Mouse (Mus musculus): Measurements from ENCODE around the gene Ssrp1. TPM values are rescaled to one million over a fixed set of nuclear protein-coding genes. Genes with fewer than 3 reads are reported as not detected.

Gene Ssrp1
- polyA plus RNA-seq, 1 experiment from 2014 or later: 165 TPM

DNA sequence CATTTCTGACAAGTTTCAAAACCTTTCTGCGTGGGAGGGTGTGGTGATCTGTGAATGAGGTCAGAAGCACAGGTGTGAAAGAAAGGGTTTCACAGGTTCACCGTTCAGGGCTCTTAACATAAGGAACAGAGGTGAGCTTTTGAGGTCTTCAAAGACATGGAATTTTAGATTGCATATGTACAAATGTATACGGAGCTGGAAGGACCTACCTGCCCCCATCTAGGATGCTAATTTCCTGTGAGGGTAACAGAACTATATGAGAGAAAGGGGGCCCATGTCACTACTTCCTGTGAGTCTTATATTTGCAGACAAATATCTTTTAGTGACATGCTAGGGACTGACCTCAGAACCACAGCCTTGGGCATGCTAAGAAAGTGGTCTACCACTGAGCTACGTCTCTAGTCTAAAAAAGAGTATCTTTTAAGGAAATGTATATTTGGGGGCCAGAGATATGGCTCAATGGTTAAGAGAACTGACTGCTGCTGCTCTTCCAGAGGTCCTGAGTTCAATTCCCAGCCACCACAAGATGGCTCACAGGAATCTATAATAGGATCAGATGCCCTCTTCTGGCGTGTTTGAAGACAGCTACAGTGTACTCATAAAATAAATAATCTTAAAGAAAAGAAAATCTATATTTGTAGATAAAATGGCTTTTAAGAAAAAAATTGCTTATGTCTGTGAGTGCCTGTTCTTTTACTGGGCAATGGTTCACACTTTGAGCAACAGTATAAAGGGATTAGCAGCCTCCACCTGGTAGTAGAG is 23.0 kb upstream of the Ssrp1 start:
- 0 out of 2 replicates have a peak overlapping the region, but pooled peaks have one; percentile 11 for H3K27ac ChIP-seq (replicated peaks)
- no peaks in the 10 kb centered on the region for H3K27me3 ChIP-seq
- H3K4me3 ChIP-seq: no peak overlapping the region
- no peaks in the 10 kb centered on the region for H3K36me3 ChIP-seq
- WGBS: 87% methylated on average over 5 of the region's 5 CpGs
- no peak overlapping the region for H3K4me2 ChIP-seq
- no peak overlapping the region for H3K9ac ChIP-seq
- peaks cover 17% of the 10 kb centered on the region for H3K4me1 ChIP-seq (replicated peaks)
- no peak for ATAC-seq (ENCODE audit: low read depth)
- H3K9me3 ChIP-seq: no peaks in the 10 kb centered on the region

DNA sequence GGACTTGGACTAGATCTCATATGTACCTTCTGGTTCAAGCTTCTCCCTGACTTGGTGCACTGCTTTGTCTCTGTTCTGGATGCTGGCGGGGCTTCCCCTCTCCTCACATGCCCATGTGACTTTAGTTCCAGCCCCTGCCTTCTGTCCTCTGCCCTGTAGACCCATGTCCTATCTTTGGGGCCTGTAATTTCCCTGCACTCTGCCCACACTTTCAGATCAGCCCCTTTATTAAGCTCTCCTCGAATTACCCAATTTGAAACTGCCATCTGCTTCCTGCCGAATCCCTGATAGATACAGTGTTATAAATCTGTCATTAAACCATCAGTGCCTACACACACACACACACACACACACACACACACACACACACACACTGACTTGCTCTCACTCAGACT is 22.4 kb upstream of the Ssrp1 start:
- peaks cover 17% of the 10 kb centered on the region for H3K4me1 ChIP-seq (replicated peaks)
- 0 out of 2 replicates have a peak overlapping the region, but pooled peaks have one; percentile 11 for H3K27ac ChIP-seq (replicated peaks)
- H3K27me3 ChIP-seq: no peaks in the 10 kb centered on the region
- H3K4me3 ChIP-seq: no peak overlapping the region
- whole genome bisulfite sequencing: 36% methylated on average over 3 of the region's 3 CpGs
- H3K9ac ChIP-seq: no peak overlapping the region
- no peaks in the 10 kb centered on the region for H3K9me3 ChIP-seq
- ATAC-seq (ENCODE audit: low read depth): peak; percentile 47; the same call in 1 of the 2 replicates
- H3K36me3 ChIP-seq: no peaks in the 10 kb centered on the region
- H3K4me2 ChIP-seq: no peak overlapping the region

DNA sequence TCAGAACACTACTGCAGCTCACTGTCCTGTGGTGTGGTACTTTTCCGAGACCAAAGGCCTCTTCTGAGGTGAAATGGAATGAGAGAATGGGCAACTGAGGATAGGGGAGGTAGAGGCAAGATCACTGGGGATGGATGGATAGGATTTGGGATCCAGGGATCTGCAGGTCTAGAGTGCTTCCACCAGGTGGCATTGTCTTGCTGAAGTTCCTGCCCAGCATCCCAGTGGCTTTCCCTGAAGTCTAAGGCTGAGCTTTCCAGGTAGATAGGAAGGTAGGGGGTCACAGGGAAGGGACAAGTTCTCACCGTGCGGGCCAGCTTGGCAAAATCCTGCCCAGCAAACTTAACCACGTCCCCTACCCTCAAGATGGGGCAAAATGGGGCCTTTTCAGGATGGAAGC is 15.0 kb upstream of the Ssrp1 start:
- Histone ChIP-seq H3K9ac (no peak overlapping the region), H3K27ac (replicated peaks) (no peak overlapping the region), H3K9me3 (no peaks in the 10 kb centered on the region), H3K4me2 (no peak overlapping the region), H3K4me1 (replicated peaks) (no peaks in the 10 kb centered on the region), H3K36me3 (no peaks in the 10 kb centered on the region), H3K27me3 (no peaks in the 10 kb centered on the region), H3K4me3 (no peak overlapping the region)
- no peak for ATAC-seq (ENCODE audit: low read depth)
- WGBS: 30% methylated on average over 4 of the region's 4 CpGs

DNA sequence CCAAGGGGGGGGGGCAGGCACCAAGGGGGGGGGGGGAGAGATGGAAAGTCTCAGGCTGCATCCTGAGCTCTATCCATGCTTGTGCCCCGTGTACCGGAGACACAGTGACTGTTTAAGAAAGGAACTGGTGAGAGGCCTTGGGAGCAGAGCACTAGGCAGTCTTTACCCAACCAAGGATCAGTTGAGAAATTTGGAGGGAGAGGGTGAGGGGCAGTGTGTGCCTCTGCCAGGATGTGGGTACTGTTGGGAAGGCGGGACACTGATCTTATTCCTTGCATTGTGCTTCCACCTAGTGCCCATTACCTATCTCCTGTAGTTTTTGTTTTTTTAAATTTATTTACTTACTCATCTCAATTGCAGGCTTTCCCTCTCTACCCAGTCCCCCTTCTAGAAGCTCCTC is 10.9 kb upstream of the Ssrp1 start:
- Histone ChIP-seq H3K4me1 (replicated peaks) (no peaks in the 10 kb centered on the region), H3K4me2 (no peak overlapping the region), H3K27me3 (no peaks in the 10 kb centered on the region), H3K9ac (no peak overlapping the region), H3K36me3 (no peaks in the 10 kb centered on the region), H3K4me3 (no peak overlapping the region), H3K27ac (replicated peaks) (no peak overlapping the region), H3K9me3 (no peaks in the 10 kb centered on the region)
- whole genome bisulfite sequencing: 87% methylated on average over 3 of the region's 3 CpGs
- ATAC-seq (ENCODE audit: low read depth): no peak

DNA sequence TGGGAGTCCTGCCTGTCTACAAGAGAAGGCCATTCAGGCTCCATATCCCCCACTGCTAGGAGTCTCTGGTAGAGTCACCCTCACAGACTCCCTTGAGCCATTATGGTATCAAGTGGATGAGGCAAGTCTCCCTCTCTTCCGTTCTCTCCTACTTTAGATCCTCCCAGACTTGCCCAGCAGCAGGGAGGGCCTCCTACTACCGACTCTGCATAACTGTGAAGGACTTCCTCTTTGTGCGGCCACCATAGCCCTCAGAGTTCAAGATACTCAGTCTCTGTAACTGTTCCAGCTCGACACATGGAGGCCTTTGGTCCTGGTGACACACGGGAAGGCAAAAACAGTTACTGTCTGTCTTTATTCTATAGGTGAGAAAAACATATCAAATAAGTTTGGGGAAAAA is 9.8 kb upstream of the Ssrp1 start:
- no peak overlapping the region for H3K4me2 ChIP-seq
- no peaks in the 10 kb centered on the region for H3K36me3 ChIP-seq
- H3K4me3 ChIP-seq: no peak overlapping the region
- WGBS: 80% methylated on average over 5 of the region's 5 CpGs
- H3K9me3 ChIP-seq: no peaks in the 10 kb centered on the region
- no peak for ATAC-seq (ENCODE audit: low read depth)
- no peaks in the 10 kb centered on the region for H3K4me1 ChIP-seq (replicated peaks)
- H3K27ac ChIP-seq (replicated peaks): no peak overlapping the region
- H3K27me3 ChIP-seq: no peaks in the 10 kb centered on the region
- no peak overlapping the region for H3K9ac ChIP-seq

DNA sequence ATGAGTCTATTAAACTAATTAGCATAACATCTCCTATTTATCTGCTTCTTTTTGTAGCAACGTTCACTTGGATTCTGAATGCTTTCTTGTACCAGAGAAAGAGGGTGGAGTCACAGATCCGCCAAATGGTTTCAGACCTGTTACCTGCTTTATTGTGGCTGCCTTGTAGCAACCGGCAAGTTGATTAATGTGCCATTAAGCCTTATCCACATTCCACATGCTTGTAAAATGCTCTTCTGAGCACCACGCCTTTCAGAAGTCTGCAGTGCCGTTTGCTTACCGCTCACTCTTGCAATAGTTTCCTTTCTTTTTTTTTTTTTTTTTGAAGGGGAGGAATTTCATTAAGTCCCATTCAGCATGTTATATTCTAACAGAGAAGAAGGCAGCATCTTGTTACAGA is 7.1 kb upstream of the Ssrp1 start:
- no peak overlapping the region for H3K4me2 ChIP-seq
- no peak overlapping the region for H3K9ac ChIP-seq
- H3K36me3 ChIP-seq: no peaks in the 10 kb centered on the region
- H3K27me3 ChIP-seq: no peaks in the 10 kb centered on the region
- 37% methylated on average over 6 of the region's 6 CpGs for WGBS
- H3K4me3 ChIP-seq: no peak overlapping the region
- no peak overlapping the region for H3K27ac ChIP-seq (replicated peaks)
- H3K4me1 ChIP-seq (replicated peaks): no peaks in the 10 kb centered on the region
- no peaks in the 10 kb centered on the region for H3K9me3 ChIP-seq
- no peak for ATAC-seq (ENCODE audit: low read depth)

DNA sequence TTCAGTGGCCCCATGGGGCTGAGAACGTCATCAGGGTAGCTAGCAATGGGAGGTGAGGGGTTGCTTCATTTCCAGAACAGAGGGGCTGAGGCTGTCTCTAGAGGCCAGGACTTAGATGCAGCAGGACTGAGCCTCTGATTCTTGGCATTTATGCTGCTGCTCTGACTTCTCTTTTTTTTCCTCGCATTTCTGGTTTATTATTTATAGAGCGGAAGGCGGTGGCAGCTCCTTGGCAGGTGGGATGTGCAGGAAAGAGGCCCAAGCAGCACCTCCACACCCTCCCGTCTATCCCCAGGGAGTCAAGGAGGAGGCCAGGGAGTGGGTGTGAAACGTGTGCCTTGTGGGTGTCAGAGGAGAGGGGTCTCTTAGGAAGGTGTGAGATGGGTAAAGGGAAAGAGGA is 6.0 kb upstream of the Ssrp1 start:
- peaks cover under 1% of the 10 kb centered on the region; the same call in 1 of the 2 replicates for H3K4me1 ChIP-seq (replicated peaks)
- no peak overlapping the region for H3K4me3 ChIP-seq
- no peak for ATAC-seq (ENCODE audit: low read depth)
- WGBS: 65% methylated on average over 6 of the region's 6 CpGs
- no peaks in the 10 kb centered on the region for H3K36me3 ChIP-seq
- H3K4me2 ChIP-seq: no peak overlapping the region
- no peaks in the 10 kb centered on the region for H3K9me3 ChIP-seq
- H3K27ac ChIP-seq (replicated peaks): no peak overlapping the region
- H3K9ac ChIP-seq: no peak overlapping the region
- no peaks in the 10 kb centered on the region for H3K27me3 ChIP-seq

DNA sequence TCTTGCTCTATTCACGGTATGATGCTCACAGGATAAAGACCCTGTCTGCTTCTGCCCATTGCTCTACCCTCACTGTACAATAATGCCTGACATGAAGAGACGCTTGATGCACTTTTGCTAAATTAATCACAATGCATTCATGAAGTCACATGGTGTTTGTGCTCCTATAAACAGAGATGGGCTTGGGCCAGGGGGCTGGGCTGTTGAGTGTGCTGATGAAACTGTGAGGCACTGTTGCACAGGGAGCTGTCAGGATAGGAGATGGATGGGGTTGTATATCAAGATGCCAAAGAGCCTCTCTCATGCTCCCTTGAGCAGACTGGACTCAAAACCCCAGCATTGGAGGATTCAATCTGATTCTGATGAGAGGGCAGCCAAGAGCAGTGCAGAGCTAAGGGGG is 3.9 kb upstream of the Ssrp1 start:
- Histone ChIP-seq H3K27me3 (no peaks in the 10 kb centered on the region), H3K4me1 (replicated peaks) (peaks cover 13% of the 10 kb centered on the region), H3K9ac (no peak overlapping the region), H3K4me2 (peak overlapping the region; percentile 30), H3K27ac (replicated peaks) (no peak overlapping the region), H3K9me3 (no peaks in the 10 kb centered on the region), H3K4me3 (peak overlapping the region; percentile 21; the same call in 1 of the 2 replicates), H3K36me3 (no peaks in the 10 kb centered on the region)
- no peak for ATAC-seq (ENCODE audit: low read depth)
- WGBS: 80% methylated on average over 2 of the region's 2 CpGs

DNA sequence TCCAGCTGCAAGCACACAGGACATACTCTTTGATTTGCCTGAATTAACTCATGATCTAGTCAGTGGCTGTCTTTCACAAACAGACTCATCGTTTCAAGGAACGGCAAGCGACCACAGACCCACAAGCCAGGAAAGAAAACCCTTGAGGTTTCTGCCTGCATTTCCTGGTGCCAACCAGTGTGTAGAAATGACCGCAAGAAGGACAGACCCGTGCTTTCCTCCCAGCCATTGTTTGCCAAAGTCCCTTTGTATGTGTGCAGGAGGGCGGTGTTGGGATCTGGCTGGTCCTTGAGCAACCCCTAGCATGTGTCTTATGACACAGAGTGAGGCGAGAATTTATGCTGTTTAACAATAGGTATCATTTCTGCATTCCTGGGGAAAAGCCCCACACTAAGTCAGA is 2.9 kb upstream of the Ssrp1 start:
- Histone ChIP-seq H3K9ac (peak overlapping the region; percentile 41; the same call in 1 of the 2 replicates), H3K27me3 (no peaks in the 10 kb centered on the region), H3K36me3 (peaks cover under 1% of the 10 kb centered on the region; the same call in 1 of the 2 replicates), H3K27ac (replicated peaks) (no peak overlapping the region), H3K9me3 (no peaks in the 10 kb centered on the region), H3K4me3 (peak overlapping the region; percentile 21), H3K4me1 (replicated peaks) (peaks cover 19% of the 10 kb centered on the region), H3K4me2 (peak overlapping the region; percentile 30)
- 84% methylated on average over 7 of the region's 7 CpGs for WGBS
- ATAC-seq (ENCODE audit: low read depth): no peak

DNA sequence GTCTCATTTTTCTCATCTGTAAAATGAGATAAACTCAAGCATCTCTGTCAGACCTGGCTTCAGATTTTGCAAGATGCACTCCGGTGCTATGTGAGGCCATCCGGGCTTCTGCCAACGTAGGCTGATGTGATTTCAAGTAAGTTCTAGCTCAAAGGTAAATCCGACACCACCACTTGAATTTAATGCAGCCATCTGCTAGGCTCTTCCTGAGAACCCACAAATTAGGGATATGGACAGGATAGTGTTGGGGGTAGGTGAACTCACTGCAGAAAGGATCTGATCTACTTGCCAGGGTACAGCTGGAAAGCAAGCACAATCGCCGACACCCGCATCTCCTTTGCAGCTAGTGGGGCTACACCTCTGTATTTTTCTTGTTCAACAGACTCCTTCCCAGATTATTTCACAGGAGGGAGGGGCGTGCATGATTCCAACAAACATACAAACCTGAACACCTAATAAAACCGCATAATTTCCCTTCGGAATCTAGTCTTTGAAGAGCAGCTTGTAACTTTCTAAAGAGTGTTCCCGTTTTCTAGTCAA is 457 bp upstream of the Ssrp1 start:
- peak; percentile 51 for ATAC-seq (ENCODE audit: low read depth)

DNA sequence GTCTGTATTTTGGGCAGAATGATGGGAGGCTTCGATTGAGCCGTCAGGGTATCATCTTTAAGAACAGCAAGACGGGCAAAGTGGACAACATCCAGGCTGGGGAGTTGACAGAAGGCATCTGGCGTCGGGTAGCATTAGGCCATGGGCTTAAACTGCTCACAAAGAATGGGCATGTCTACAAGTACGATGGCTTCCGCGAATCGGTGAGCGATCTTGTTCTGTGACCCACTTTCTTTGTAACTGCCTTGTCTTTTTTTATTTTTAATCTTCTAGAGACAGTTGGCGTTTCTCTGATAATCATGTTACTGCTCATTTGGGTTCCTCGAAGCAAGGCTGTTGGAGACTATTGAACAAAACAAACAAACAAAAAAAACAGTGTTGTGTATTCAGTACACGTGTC is 1.3 kb downstream of the Ssrp1 start:
- WGBS: 89% methylated on average over 13 of the region's 13 CpGs
- peaks cover 42% of the 10 kb centered on the region for H3K36me3 ChIP-seq
- H3K4me3 ChIP-seq: peak overlapping the region; percentile 75
- no peaks in the 10 kb centered on the region for H3K9me3 ChIP-seq
- no peaks in the 10 kb centered on the region for H3K27me3 ChIP-seq
- no peak for ATAC-seq (ENCODE audit: low read depth)
- H3K4me1 ChIP-seq (replicated peaks): peaks cover 19% of the 10 kb centered on the region
- H3K9ac ChIP-seq: peak overlapping the region; percentile 92
- peak overlapping the region; percentile 91 for H3K4me2 ChIP-seq
- H3K27ac ChIP-seq (replicated peaks): no peak overlapping the region; the same call in 1 of the 2 replicates

More for the DNA sequence above, 457 bp upstream of the Ssrp1 start:
- Histone ChIP-seq H3K9ac (peak overlapping the region; percentile 92), H3K4me2 (peak overlapping the region; percentile 68), H3K9me3 (no peaks in the 10 kb centered on the region), H3K27ac (replicated peaks) (peak overlapping the region; percentile 83), H3K36me3 (peaks cover 24% of the 10 kb centered on the region), H3K27me3 (no peaks in the 10 kb centered on the region), H3K4me3 (peak overlapping the region; percentile 75), H3K4me1 (replicated peaks) (peaks cover 19% of the 10 kb centered on the region)
- WGBS: 9% methylated on average over 11 of the region's 11 CpGs

DNA sequence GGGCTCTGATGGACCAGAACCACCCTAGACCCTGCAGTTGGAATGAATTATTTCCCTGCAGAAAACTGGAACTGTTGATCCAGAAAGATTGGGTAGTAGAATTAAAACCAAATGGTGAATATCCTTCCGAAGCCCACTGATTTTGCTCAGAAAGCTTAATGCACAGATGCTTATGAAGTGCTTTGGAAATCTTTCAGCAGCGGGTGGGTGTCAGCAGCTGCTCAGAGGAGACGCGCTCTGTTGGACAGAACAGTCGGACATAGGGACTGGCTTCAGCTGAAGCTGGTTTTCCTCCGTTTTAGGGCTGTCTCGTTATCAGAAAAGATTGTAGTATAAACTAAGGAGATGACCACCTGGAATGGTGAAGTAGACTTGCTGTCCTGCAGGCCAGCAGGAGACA is 6.6 kb downstream of the Ssrp1 start:
- Histone ChIP-seq H3K9ac (no peak overlapping the region), H3K27me3 (no peaks in the 10 kb centered on the region), H3K9me3 (no peaks in the 10 kb centered on the region), H3K4me3 (no peak overlapping the region), H3K27ac (replicated peaks) (no peak overlapping the region), H3K36me3 (peaks cover 81% of the 10 kb centered on the region), H3K4me2 (no peak overlapping the region), H3K4me1 (replicated peaks) (peaks cover 15% of the 10 kb centered on the region)
- ATAC-seq (ENCODE audit: low read depth): no peak
- WGBS: 93% methylated on average over 7 of the region's 7 CpGs

Measured in neural tube, embryonic 13.5 days (tissue).